Mouse (Mus musculus): ENCODE measurements around the gene Fam98c.
"Not testable (repeated sequence)": the region's sequence is repeated elsewhere in the genome, so short reads cannot be mapped to it uniquely, and the experiment has no call there.

The Fam98c gene

DNA sequence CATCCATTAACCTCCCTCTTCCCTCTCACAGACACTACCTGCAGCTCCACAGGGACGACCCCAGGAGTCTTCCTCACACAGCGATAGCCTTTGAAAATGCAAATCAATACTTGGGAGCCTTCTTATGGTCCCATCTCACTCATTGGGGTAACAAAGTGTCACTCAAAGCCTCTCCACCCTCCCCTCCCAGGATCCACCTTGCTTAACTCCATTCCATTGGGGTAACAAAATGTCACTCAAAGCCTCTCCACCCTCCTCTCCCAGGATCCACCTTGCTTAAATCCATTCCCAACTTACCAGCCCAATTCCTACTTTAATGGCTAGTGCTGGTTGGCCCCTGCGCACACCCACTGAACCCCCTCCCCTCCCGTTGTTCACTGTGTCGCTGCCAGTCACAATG lies 2.2 kb upstream of the Fam98c start:
- DNase-seq (ENCODE audit: low spot score), result no peak

- DNase-seq (ENCODE audit: low spot score), result peak; percentile 88
Measured at GRCm38 (mm10) chr7:29155196-29155837, 717 bp downstream of the Fam98c start.

- DNase-seq (ENCODE audit: low spot score), result no peak
Measured at GRCm38 (mm10) chr7:29154018-29154720, 1.9 kb downstream of the Fam98c start.

DNA sequence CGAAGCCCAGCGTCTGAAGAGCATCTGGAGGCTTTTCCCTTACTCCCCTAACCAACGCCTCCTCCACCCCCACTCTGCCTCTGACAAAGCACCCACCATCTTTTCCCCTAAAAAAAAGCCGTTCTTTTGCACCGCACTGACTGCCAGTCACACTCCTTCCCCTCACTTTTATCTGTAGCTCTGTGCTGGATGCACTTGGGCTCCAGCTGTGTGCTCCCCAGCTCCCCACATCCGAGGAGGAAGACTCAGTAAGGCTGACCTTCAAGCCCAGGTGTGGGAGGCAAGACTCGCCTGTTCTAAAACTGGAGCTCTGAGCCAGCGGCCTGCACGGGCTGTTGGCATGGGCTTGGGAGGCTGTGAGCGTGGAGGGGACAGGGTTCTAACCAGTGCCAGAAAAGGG lies 4.5 kb downstream of the Fam98c start:
- DNase-seq (ENCODE audit: low spot score), result no peak

DNA sequence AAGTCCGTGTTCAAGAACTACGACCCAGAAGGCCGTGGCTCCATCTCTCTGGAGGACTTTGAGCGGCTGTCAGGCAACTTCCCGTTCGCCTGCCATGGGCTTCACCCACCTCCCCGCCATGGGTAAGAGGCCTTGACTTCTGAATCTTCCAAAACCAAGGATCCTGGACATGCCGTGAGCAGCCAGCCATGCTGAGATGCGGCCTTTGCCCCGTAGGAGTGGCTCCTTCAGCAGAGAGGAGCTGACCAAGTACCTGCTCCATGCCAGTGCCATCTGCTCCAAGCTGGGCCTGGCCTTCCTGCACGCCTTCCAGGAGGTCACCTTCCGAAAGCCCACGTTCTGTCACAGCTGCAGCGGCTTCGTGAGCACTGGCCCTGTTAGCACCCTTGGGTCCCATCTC lies 7.3 kb downstream of the Fam98c start:
- no peak for DNase-seq (ENCODE audit: low spot score)

- no peak for DNase-seq (ENCODE audit: low spot score)
Measured at GRCm38 (mm10) chr7:29146625-29147367, 9.2 kb downstream of the Fam98c start.

- no peak for DNase-seq (ENCODE audit: low spot score)
Measured at GRCm38 (mm10) chr7:29144006-29144405, 12.0 kb downstream of the Fam98c start.

- DNase-seq (ENCODE audit: low spot score), result no peak
Measured at GRCm38 (mm10) chr7:29141416-29141815, 14.6 kb downstream of the Fam98c start.

DNA sequence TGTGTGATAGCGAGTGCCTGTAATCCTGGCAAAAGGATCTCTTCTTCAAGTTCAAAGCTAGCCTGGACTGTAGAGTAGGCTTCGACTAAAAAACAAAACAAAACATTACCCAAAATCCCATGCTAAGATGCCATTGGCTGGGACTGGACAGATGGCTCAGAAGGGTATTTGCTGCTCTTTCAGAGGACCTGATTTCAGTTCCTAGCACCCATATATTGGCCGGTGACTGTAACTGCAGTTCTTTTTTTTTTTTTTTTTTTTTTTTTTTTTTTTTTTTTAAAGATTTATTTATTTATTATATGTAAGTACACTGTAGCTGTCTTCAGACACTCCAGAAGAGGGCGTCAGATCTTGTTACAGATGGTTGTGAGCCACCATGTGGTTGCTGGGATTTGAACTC lies 16.8 kb downstream of the Fam98c start:
- not testable (repeated sequence) for DNase-seq (ENCODE audit: low spot score)

GRCm38 (mm10) chr7:29137429-29137828 lies 18.6 kb downstream of the Fam98c start:
- no peak for DNase-seq (ENCODE audit: low spot score)

- DNase-seq (ENCODE audit: low spot score), result peak; percentile 61
Measured at GRCm38 (mm10) chr7:29134693-29135386, 21.2 kb downstream of the Fam98c start, which contains the start of gene Rasgrp4. Gene Rasgrp4 (plus strand): TSS chr7:29134851.

DNA sequence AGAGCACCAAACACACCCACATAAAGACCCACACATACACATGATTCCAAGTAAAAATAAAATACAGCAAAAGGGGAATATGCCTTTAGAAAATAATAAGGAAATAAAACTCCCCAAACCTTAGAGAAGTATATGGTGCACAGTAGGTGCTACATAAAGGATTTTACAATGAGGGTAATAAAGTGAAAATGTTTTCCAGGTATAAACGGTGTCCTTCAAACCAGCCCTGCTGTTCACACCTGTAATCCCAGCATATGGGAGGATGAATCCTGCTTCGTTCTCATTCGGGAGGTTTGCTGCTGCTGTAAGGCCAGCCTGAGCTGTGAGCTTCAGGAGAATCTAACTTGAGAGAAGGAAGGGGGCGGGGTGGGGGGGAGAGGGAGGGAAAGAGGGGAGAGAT lies 21.8 kb downstream of the Fam98c start:
- peak; percentile 32 for DNase-seq (ENCODE audit: low spot score)

- peak; percentile 33 for DNase-seq (ENCODE audit: low spot score)
Measured at GRCm38 (mm10) chr7:29128725-29129124, 27.3 kb downstream of the Fam98c start.

DNA sequence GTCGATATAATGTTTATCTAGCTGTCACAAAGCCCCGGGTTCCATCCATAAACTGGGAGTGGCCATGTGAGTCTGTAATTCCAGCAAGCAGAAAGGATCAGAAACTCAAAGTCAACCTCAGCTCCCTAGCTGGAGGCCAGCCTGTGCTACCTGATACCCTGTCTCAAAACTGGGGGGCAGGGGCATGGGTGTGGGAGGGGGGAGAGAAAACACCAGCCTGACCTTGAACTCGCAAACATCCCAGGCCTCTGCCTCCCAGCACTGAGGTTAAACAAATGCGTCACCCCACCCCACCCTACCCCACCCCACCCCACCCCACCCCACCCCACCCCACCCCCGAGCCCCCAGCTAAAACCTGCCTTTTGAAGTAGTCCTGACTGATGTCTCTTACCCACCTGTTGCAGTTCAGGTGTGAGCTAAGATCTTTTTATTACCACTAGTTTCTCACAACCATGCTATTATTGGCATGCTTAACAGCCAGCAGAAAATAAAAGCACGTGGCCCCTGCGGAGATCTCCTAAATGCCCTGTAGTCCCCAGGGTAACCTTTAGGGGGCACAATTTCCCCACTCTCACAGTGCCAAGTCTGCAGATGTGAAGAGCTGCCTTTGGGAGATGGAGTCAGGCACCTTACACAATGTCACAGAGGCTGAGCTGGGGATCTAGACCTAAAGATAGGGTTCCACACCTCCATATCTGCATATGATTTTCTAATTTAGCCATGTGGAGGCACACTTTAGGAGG lies 29.7 kb downstream of the Fam98c start:
- peak; percentile 86 for DNase-seq (ENCODE audit: low spot score)

DNA sequence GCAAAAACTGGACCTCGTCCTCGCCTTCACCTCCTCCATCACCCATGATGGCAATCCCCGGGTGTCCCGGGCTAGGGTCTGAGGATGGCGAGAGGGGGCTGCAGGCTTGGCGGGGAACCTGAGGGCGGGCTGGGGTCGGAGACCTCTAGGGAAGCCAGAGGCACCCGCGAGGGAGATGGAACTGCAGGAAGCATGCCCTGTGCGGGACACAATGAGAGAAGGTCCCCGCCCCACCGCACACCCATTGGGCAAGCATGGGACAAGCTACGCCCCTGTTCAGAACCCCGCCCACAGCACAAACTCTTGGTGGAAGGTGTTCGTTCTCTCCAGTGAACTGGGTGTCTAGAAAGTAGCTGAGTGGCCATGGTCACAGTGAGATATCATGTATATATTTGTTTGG lies 31.1 kb downstream of the Fam98c start, which contains the start of gene Ryr1:
Gene Ryr1, minus strand, starts transcription at position 210 of the 400 bp plus-strand sequence.
- peak; percentile 88 for DNase-seq (ENCODE audit: low spot score)

GRCm38 (mm10) chr7:29123531-29124358 lies 32.3 kb downstream of the Fam98c start:
- DNase-seq (ENCODE audit: low spot score), result no peak

GRCm38 (mm10) chr7:29122821-29123220 lies 33.2 kb downstream of the Fam98c start:
- no peak for DNase-seq (ENCODE audit: low spot score)

- no peak for DNase-seq (ENCODE audit: low spot score)
Measured at GRCm38 (mm10) chr7:29119526-29119925, 36.5 kb downstream of the Fam98c start.

DNA sequence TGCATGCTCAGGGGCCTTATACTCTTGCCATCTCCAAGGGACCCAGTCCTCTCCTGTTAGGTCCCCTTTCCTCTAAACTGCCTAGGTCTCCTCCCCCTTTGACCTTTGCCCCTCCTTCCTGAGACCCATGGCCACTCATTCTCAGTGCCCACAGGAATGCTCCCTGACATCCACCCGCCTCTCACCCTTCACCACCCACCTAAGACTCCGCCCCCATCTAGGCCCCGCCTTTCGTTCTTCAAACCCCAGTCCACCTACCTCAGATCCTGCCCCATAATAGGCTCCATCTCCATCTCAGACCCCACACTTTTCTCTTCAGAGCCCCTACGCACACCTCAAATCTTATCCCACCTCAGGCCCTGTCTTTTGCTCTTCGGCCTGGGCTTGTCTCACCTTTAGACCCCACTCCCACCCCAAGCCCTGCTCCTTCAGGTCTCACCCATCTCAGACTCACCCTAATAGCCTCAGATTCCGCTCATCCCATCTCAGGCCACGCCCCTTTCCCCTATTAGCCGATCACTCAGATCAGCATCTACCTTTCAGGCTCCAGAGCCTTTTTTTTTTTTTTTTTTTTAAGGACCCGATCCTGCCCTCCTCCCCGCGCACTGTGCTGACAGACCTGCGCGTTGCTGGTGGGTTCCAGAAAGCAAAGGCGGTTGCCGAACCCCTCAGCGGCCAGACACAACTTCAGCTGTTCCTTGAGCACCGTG lies 37.7 kb downstream of the Fam98c start:
- DNase-seq (ENCODE audit: low spot score), result peak; percentile 39

Data from embryo, embryonic 10.5 days (tissue).